Mouse (Mus musculus): ENCODE data around the gene Dmgdh. TPM values are rescaled to one million over a fixed set of nuclear protein-coding genes. Genes with fewer than 3 reads are reported as not detected.
A peak's percentile ranks its signal among the peaks of the same experiment; 100 is the strongest.

The Dmgdh gene
- polyA plus RNA-seq, 1 experiment from 2014 or later, result 0.12 TPM

DNA sequence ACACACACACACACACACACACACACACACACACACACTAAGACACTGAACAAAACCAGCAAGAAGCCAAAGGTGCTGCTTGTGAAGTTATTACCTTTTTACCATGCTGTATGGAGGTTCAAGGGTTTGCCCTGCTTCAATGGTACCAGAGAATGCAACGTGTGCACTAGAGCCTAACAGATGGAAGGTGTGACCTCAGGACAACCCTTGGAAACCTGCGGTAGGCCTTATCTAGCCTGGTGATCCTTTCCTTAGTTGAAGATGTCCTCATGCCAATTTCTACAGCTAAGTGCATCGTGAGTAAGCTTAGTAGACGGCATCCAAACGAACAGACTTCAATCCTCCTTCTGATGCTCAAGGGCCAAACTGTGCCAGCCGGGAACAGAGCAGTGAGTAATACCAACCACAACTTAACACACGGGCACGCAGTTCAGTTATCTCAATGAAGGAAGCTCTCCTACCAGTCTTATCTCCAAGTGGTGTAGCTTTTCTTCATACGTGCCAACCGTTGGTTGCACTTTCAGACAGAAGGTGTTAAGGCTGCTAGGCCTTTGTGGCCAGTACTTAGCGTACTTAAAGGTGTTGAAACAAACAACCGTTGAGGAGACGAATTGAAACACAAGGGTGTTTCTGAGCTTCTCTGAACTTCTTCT lies 90.2 kb downstream of the Dmgdh start:
- WGBS, result 84% methylated on average over 13 of the region's 13 CpGs
- H3K4me1 ChIP-seq (replicated peaks; ENCODE audit: control insufficient read depth, insufficient read depth), result no peaks in the 10 kb centered on the region
- H3K4me3 ChIP-seq (ENCODE audit: low read depth, low read length), result no peak overlapping the region
- no peak for ATAC-seq (ENCODE audit: low FRiP score, low TSS enrichment)
- DNase-seq (ENCODE audit: low spot score), result no peak
- H3K4me2 ChIP-seq (replicated peaks; ENCODE audit: low read depth), result no peak overlapping the region
- no peaks in the 10 kb centered on the region for H3K27me3 ChIP-seq (ENCODE audit: control insufficient read depth, insufficient read depth, low read length)
- H3K9ac ChIP-seq (ENCODE audit: low read length), result no peak overlapping the region
- no peaks in the 10 kb centered on the region for H3K9me3 ChIP-seq (ENCODE audit: control insufficient read depth, low read length)
- H3K36me3 ChIP-seq (ENCODE audit: control insufficient read depth, insufficient read depth, low read length), result no peaks in the 10 kb centered on the region
- TF ChIP-seq EP300 (optimal IDR thresholded peaks at IDR 0.05) (no peak), CTCF (IDR thresholded peaks at IDR 0.05; ENCODE audit: low read depth) (no peak)
- H3K27ac ChIP-seq (replicated peaks), result no peak overlapping the region

DNA sequence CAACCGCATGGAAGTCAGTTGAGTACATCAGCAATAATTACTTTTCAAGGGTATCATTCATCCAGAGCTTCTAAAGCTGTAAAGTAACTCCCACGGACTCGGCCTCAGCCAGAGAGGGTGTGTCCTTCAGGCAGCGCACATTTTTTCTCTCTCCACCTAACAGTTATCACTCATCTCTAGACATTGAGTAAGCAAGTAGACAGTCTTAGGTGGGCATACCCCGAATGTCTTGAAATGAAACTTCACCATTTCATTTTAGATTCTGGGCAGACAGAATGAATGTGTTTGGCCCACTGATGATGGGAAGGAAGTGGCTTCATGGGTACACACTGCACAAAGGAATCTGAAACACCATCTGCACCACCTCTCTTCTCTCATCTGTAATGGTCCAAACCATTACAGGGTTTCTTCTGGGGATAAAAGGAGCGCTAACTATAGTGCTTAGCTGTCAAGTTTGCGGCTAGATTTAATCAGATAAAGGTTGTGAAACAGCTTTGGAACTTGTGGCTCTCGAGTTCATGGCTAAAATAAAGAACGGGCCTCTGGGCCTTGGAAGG lies 96.9 kb downstream of the Dmgdh start:
- DNase-seq (ENCODE audit: low spot score) (no peak), ATAC-seq (ENCODE audit: low FRiP score, low TSS enrichment) (0 out of 2 replicates have a peak, but pooled peaks have one; percentile 22)
- H3K4me1 ChIP-seq (replicated peaks; ENCODE audit: control insufficient read depth, insufficient read depth), result no peaks in the 10 kb centered on the region
- H3K27me3 ChIP-seq (ENCODE audit: control insufficient read depth, insufficient read depth, low read length), result no peaks in the 10 kb centered on the region
- H3K36me3 ChIP-seq (ENCODE audit: control insufficient read depth, insufficient read depth, low read length), result no peaks in the 10 kb centered on the region
- H3K27ac ChIP-seq (replicated peaks), result peak overlapping the region; percentile 86
- peak overlapping the region; percentile 82 for H3K9ac ChIP-seq (ENCODE audit: low read length)
- no peaks in the 10 kb centered on the region for H3K9me3 ChIP-seq (ENCODE audit: control insufficient read depth, low read length)
- H3K4me2 ChIP-seq (replicated peaks; ENCODE audit: low read depth), result peak overlapping the region; percentile 99
- WGBS, result 18% methylated on average over 9 of the region's 9 CpGs
- TF ChIP-seq CTCF (IDR thresholded peaks at IDR 0.05; ENCODE audit: low read depth) (no peak), EP300 (optimal IDR thresholded peaks at IDR 0.05) (no peak)
- H3K4me3 ChIP-seq (ENCODE audit: low read depth, low read length), result peak overlapping the region; percentile 73

DNA sequence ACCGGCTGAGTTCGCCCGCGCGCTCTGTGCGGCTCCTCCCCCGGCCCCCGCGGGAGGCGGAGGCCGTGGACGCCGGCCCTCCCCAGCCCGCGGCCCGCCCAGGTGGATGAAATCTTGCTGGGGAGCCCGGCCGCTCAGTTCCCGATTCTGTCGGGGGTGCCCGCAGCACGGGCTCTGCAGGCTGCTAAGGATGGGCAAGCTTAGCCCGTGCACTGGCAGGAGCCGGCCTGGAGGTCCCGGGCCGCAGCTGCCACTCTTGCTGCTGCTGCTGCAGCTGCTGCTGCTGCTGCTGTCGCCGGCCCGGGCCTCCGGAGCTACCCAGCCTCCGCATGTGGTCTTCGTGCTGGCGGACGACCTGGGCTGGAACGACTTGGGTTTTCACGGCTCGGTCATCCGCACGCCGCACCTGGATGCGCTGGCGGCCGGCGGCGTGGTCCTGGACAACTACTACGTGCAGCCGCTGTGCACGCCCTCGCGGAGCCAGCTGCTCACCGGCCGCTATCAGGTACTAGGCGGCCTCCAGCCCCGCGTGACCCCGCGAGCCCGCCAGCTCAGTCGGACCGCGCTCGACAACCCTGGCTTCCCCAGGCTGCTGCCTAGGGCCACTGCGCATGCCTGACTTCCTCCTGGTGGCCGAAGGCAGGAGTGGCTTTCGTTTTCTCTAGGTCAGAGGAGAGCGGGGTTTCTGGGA lies 97.5 kb downstream of the Dmgdh start, which contains the start of gene Arsb:
Arsb (plus strand) TSS at position 43 of the 691 bp plus-strand sequence.
- H3K9ac ChIP-seq (ENCODE audit: low read length), result peak within 1 kb of the TSS; percentile 82
- peak; percentile 97 for ATAC-seq (ENCODE audit: low FRiP score, low TSS enrichment)
- TF ChIP-seq EP300 (optimal IDR thresholded peaks at IDR 0.05) (no peak), CTCF (IDR thresholded peaks at IDR 0.05; ENCODE audit: low read depth) (peak; percentile 78)
- peak within 1 kb of the TSS; percentile 86 for H3K27ac ChIP-seq (replicated peaks)
- under 1% methylated on average over 59 of the region's 66 CpGs for WGBS
- no peaks in the 10 kb centered on the region for H3K9me3 ChIP-seq (ENCODE audit: control insufficient read depth, low read length)
- no peaks in the 10 kb centered on the region for H3K27me3 ChIP-seq (ENCODE audit: control insufficient read depth, insufficient read depth, low read length)
- H3K4me2 ChIP-seq (replicated peaks; ENCODE audit: low read depth), result peak within 1 kb of the TSS; percentile 99
- H3K4me1 ChIP-seq (replicated peaks; ENCODE audit: control insufficient read depth, insufficient read depth), result no peaks in the 10 kb centered on the region
- H3K36me3 ChIP-seq (ENCODE audit: control insufficient read depth, insufficient read depth, low read length), result no peaks in the 10 kb centered on the region
- DNase-seq (ENCODE audit: low spot score), result peak; percentile 88
- peak within 1 kb of the TSS; percentile 73 for H3K4me3 ChIP-seq (ENCODE audit: low read depth, low read length)

DNA sequence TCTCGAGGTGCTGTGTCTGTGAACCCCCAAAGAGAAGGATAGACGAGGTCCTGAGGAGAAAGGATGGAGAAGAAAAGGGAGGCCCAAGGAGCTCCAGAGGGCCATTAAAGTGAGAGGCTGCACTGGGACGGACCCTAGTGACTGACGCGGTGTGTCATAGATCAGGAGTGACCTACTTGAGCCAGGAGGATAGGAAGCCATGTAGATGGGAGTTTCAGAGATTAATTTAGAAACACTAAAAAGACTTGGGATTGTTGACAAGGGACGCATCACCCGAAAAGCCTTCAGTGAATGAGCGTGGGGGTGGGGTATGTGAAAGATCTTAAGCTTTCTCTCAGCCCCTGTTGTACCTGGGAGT lies 98.0 kb downstream of the Dmgdh start:
- H3K4me3 ChIP-seq (ENCODE audit: low read depth, low read length), result peak overlapping the region; percentile 73
- no peaks in the 10 kb centered on the region for H3K4me1 ChIP-seq (replicated peaks; ENCODE audit: control insufficient read depth, insufficient read depth)
- 27% methylated on average over 8 of the region's 8 CpGs for WGBS
- TF ChIP-seq CTCF (IDR thresholded peaks at IDR 0.05; ENCODE audit: low read depth) (no peak), EP300 (optimal IDR thresholded peaks at IDR 0.05) (no peak)
- no peaks in the 10 kb centered on the region for H3K9me3 ChIP-seq (ENCODE audit: control insufficient read depth, low read length)
- H3K36me3 ChIP-seq (ENCODE audit: control insufficient read depth, insufficient read depth, low read length), result no peaks in the 10 kb centered on the region
- H3K27me3 ChIP-seq (ENCODE audit: control insufficient read depth, insufficient read depth, low read length), result no peaks in the 10 kb centered on the region
- peak overlapping the region; percentile 99 for H3K4me2 ChIP-seq (replicated peaks; ENCODE audit: low read depth)
- peak overlapping the region; percentile 82 for H3K9ac ChIP-seq (ENCODE audit: low read length)
- peak overlapping the region; percentile 86 for H3K27ac ChIP-seq (replicated peaks)
- DNase-seq (ENCODE audit: low spot score) (no peak), ATAC-seq (ENCODE audit: low FRiP score, low TSS enrichment) (peak; percentile 72; the same call in 1 of the 2 replicates)

DNA sequence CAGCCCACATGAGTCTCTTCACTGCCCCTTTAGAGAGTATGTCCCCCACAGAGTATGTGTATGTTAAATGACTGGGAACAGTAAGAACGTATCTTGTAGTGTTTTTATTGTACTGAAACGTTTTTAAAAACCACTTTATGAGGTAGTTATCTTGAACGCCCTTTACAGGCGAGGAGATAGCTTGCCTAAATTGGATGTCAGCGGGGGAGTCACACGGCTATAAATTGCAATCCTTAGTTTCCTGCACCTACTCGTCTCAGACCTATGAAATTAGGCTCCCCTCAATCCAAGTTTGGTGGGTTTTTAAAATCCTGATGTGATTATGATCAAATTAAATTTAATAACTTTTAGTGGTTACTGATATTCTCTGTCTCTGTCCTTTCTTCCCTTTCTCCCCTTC lies 98.6 kb downstream of the Dmgdh start:
- H3K4me3 ChIP-seq (ENCODE audit: low read depth, low read length), result no peak overlapping the region
- H3K4me1 ChIP-seq (replicated peaks; ENCODE audit: control insufficient read depth, insufficient read depth), result no peaks in the 10 kb centered on the region

More for the DNA sequence above, 98.6 kb downstream of the Dmgdh start:
- H3K27ac ChIP-seq (replicated peaks), result no peak overlapping the region
- no peak overlapping the region for H3K9ac ChIP-seq (ENCODE audit: low read length)
- ATAC-seq (ENCODE audit: low FRiP score, low TSS enrichment) (no peak), DNase-seq (ENCODE audit: low spot score) (no peak)
- H3K27me3 ChIP-seq (ENCODE audit: control insufficient read depth, insufficient read depth, low read length), result no peaks in the 10 kb centered on the region
- 77% methylated on average over 7 of the region's 7 CpGs for WGBS
- no peaks in the 10 kb centered on the region for H3K9me3 ChIP-seq (ENCODE audit: control insufficient read depth, low read length)
- no peaks in the 10 kb centered on the region for H3K36me3 ChIP-seq (ENCODE audit: control insufficient read depth, insufficient read depth, low read length)
- TF ChIP-seq EP300 (optimal IDR thresholded peaks at IDR 0.05), result no peak
- TF ChIP-seq CTCF (IDR thresholded peaks at IDR 0.05; ENCODE audit: low read depth), result no peak
- peak overlapping the region; percentile 99; the same call in 1 of the 2 replicates for H3K4me2 ChIP-seq (replicated peaks; ENCODE audit: low read depth)
